Mouse (Mus musculus) spleen, adult 2 months (tissue): ENCODE data around the gene Fam173a.

ENCODE experiments used
- CTCF ChIP-seq: fragments of 200-500 bp; IDR thresholded peaks from 2 replicates; pipeline ENCODE4 v1.5.1; 2011; ENCODE audit warnings: mild to moderate bottlenecking, inconsistent platforms; ENCODE audit not compliant: insufficient read depth, insufficient read length, insufficient replicate concordance; ENCODE audit errors: extremely low read depth
- POLR2A ChIP-seq: fragments of 200-500 bp; IDR thresholded peaks from 2 replicates; pipeline ENCODE4 v1.6.1; 2011; ENCODE audit warnings: low read depth, low read length, inconsistent platforms

DNA sequence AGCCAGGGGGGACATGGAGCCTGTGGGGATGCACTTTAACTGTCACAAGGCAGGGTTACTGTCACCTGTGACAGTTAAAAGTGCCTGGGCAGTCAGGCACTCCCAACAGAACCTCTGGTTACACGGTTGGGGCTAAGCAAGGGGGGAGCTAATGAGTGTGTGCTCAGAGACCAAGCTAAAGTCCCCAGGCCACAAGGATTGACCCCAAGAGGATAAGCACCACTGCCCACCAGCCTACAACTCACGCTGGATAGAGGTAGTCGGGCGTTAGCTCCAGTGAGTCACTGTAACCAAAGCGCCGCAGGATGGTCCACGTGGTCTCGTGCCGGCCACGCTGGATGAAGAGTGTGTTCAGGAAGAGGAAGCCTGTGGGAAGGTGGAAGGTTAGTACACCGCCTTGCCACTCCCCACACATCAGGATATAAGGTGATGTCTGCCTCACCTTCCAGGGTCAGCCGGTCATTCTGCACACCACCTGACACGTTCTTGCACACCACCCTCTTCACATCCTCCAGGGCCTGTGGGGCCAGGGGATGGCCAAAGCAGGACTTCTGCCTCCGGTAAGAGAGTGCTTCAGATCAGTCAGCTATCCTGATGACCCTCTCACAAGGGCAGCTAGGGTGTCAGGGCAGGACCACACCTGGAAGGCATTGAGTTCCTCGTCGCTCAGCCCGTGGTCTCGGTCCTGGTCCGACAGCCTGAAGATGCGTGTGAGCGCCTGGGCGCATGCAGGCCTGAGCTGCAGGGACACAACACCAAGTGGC, 48.6 kb upstream of the Fam173a start, which contains the start of gene Gm20683:
- TF ChIP-seq CTCF (no peak), POLR2A (no peak)
